Mouse (Mus musculus) adipocyte (in vitro differentiated cells): ENCODE measurements around the gene Tulp1.
A peak's percentile ranks its signal among the peaks of the same experiment; 100 is the strongest.
"Not testable (repeated sequence)": the region's sequence is repeated elsewhere in the genome, so short reads cannot be mapped to it uniquely, and the experiment has no call there.

Experiments
- DNase-seq: peaks from one replicate; pipeline ENCODE4 v3.0.0-alpha.2; 2016; ENCODE audit warnings: low spot score

Gene Tulp1

GRCm38 (mm10) chr17:28369056-28369455 is 4.0 kb upstream of the Tulp1 start:
- DNase-seq, result no peak

GRCm38 (mm10) chr17:28368449-28368848 is 3.4 kb upstream of the Tulp1 start:
- DNase-seq, result peak; percentile 66

GRCm38 (mm10) chr17:28363507-28363906 is 1.5 kb downstream of the Tulp1 start:
- DNase-seq, result no peak

GRCm38 (mm10) chr17:28362653-28363292 is 2.2 kb downstream of the Tulp1 start:
- no peak for DNase-seq

GRCm38 (mm10) chr17:28361921-28362652 is 2.9 kb downstream of the Tulp1 start:
- no peak for DNase-seq

- no peak for DNase-seq
Observed at GRCm38 (mm10) chr17:28360531-28361277, 4.3 kb downstream of the Tulp1 start.

- not testable (repeated sequence) for DNase-seq
Observed at GRCm38 (mm10) chr17:28358576-28359261, 6.3 kb downstream of the Tulp1 start.

- DNase-seq, result no peak
Observed at GRCm38 (mm10) chr17:28355871-28356270, 9.2 kb downstream of the Tulp1 start.

GRCm38 (mm10) chr17:28352018-28352417 is 13.0 kb downstream of the Tulp1 start:
- DNase-seq, result no peak

GRCm38 (mm10) chr17:28351353-28351890 is 13.6 kb downstream of the Tulp1 start:
- no peak for DNase-seq

- DNase-seq, result peak; percentile 82
Observed at GRCm38 (mm10) chr17:28350466-28351352, 14.3 kb downstream of the Tulp1 start, which contains the start of gene Tead3. TSS of gene Tead3 (minus strand) at chr17:28350817.

GRCm38 (mm10) chr17:28349901-28350465 is 15.0 kb downstream of the Tulp1 start:
- DNase-seq, result no peak

- DNase-seq, result peak; percentile 50
Observed at GRCm38 (mm10) chr17:28349264-28349880, 15.7 kb downstream of the Tulp1 start.

GRCm38 (mm10) chr17:28348211-28348610 is 16.8 kb downstream of the Tulp1 start:
- no peak for DNase-seq

- DNase-seq, result no peak
Observed at GRCm38 (mm10) chr17:28347327-28347726, 17.7 kb downstream of the Tulp1 start.

GRCm38 (mm10) chr17:28345882-28346281 is 19.1 kb downstream of the Tulp1 start:
- no peak for DNase-seq

GRCm38 (mm10) chr17:28345271-28345721 is 19.7 kb downstream of the Tulp1 start:
- no peak for DNase-seq

- no peak for DNase-seq
Observed at GRCm38 (mm10) chr17:28344670-28345069, 20.4 kb downstream of the Tulp1 start.

- DNase-seq, result no peak
Observed at GRCm38 (mm10) chr17:28344050-28344607, 20.9 kb downstream of the Tulp1 start.

GRCm38 (mm10) chr17:28341091-28341490 is 23.9 kb downstream of the Tulp1 start:
- DNase-seq, result peak; percentile 44
